Mouse (Mus musculus): Measurements from ENCODE around the gene Ercc2.

Ercc2 gene

GRCm38 (mm10) chr7:19409753-19410152 lies 27.9 kb downstream of the Ercc2 start:
- no peak for DNase-seq

GRCm38 (mm10) chr7:19410766-19411344 lies 29.0 kb downstream of the Ercc2 start:
- DNase-seq = no peak

GRCm38 (mm10) chr7:19411783-19412182 lies 30.0 kb downstream of the Ercc2 start:
- DNase-seq = no peak

- no peak for DNase-seq
These were observed 31.7 kb downstream of the Ercc2 start for GRCm38 (mm10) chr7:19413525-19413924.

- DNase-seq = no peak
These were observed 34.8 kb downstream of the Ercc2 start for GRCm38 (mm10) chr7:19416590-19416989.

GRCm38 (mm10) chr7:19420121-19420520 lies 38.3 kb downstream of the Ercc2 start:
- no peak for DNase-seq

- DNase-seq = peak; percentile 87
These were observed 39.2 kb downstream of the Ercc2 start for GRCm38 (mm10) chr7:19420821-19421636.

GRCm38 (mm10) chr7:19423083-19423482 lies 41.3 kb downstream of the Ercc2 start:
- no peak for DNase-seq

GRCm38 (mm10) chr7:19424051-19424450 lies 42.2 kb downstream of the Ercc2 start:
- DNase-seq = no peak

- DNase-seq = no peak
These were observed 44.5 kb downstream of the Ercc2 start for GRCm38 (mm10) chr7:19426349-19426748.

- no peak for DNase-seq
These were observed 45.1 kb downstream of the Ercc2 start for GRCm38 (mm10) chr7:19426888-19427287.

GRCm38 (mm10) chr7:19427999-19428650 lies 46.3 kb downstream of the Ercc2 start:
- no peak for DNase-seq

GRCm38 (mm10) chr7:19429726-19430125 lies 47.9 kb downstream of the Ercc2 start:
- no peak for DNase-seq

GRCm38 (mm10) chr7:19430402-19430801 lies 48.6 kb downstream of the Ercc2 start:
- no peak for DNase-seq

- no peak for DNase-seq
These were observed 50.7 kb downstream of the Ercc2 start for GRCm38 (mm10) chr7:19432475-19432874.

- no peak for DNase-seq
These were observed 54.5 kb downstream of the Ercc2 start for GRCm38 (mm10) chr7:19436276-19436675.

- no peak for DNase-seq
These were observed 55.2 kb downstream of the Ercc2 start for GRCm38 (mm10) chr7:19437048-19437447.

- peak; percentile 47 for DNase-seq
These were observed 59.8 kb downstream of the Ercc2 start for GRCm38 (mm10) chr7:19441448-19442091.

- peak; percentile 53 for DNase-seq
These were observed 61.5 kb downstream of the Ercc2 start for GRCm38 (mm10) chr7:19443344-19443743.

GRCm38 (mm10) chr7:19444801-19445200 lies 63.0 kb downstream of the Ercc2 start:
- DNase-seq = no peak

Data from kidney, adult 11 months (tissue).